Mouse (Mus musculus) cortical plate, adult 2 months (tissue): ENCODE measurements around the gene Ccdc106.

ENCODE experiments used
- CTCF ChIP-seq: fragments of 200-500 bp; IDR thresholded peaks from 2 replicates; pipeline ENCODE4 v1.5.1; 2011; ENCODE audit warnings: mild to moderate bottlenecking, control low read depth, low read length; ENCODE audit not compliant: insufficient read depth; ENCODE audit errors: extremely low read depth
- POLR2A ChIP-seq: fragments of 200-500 bp; IDR thresholded peaks from 2 replicates; pipeline ENCODE4 v1.6.1; 2011; ENCODE audit warnings: mild to moderate bottlenecking, low read length, control low read depth; ENCODE audit not compliant: insufficient read depth; ENCODE audit errors: extremely low read depth

- TF ChIP-seq CTCF, result no peak
- no peak for TF ChIP-seq POLR2A
Observed at GRCm38 (mm10) chr7:5020685-5021084, 332 bp downstream of the Ccdc106 start.
